Mouse (Mus musculus): ENCODE measurements around the gene Map3k3. TPM values are rescaled to one million over a fixed set of nuclear protein-coding genes. Genes with fewer than 3 reads are reported as not detected.
"Not testable (repeated sequence)": the region's sequence is repeated elsewhere in the genome, so short reads cannot be mapped to it uniquely, and the experiment has no call there.

Gene Map3k3
- total RNA-seq, 2 experiments from 2014 or later, result 55.6 to 55.8 TPM

GRCm38 (mm10) chr11:106193371-106194154 lies 109.2 kb downstream of the Map3k3 start:
- DNase-seq, result peak; percentile 98

- no peak for DNase-seq
Observed at GRCm38 (mm10) chr11:106194155-106194541, 109.7 kb downstream of the Map3k3 start.

GRCm38 (mm10) chr11:106194891-106195290 lies 110.5 kb downstream of the Map3k3 start:
- DNase-seq, result no peak

DNA sequence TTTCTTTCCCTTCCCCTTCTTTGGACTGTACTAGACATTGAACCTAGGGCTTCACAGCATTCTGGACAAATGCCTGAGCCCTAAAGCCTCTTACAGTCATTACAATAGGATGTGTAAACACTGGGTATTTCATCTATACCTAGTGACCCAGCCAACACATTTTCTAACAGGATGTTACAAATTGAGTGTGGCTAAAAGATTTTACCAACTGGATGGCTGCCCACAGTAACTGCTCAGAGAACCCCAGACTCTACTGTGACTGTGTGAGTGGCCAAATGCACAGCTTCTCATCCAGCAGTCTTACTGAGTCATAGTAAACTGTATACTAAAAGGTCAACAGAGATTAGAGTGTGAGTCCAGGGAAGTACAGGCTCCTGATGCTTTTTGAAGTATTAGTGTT lies 110.9 kb downstream of the Map3k3 start:
- DNase-seq, result no peak

DNA sequence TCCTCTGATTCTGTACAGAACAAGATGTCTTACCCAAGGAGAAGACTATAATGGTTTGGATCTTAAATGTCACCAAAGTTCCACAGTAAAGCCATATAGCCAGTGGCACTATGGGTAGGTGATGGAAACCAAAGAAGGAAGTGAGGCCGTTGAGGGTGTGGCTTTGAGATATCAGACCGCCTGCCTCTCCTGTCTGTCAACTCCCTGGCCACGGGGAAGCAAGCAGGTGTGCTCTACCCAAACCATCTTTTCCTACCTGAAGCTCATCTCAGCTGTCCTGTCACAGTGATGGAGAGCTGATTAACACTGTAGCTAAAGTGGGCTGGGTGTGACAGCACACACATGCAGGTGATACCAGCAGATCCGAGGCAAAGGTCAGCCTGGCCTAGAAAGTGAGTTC lies 113.9 kb downstream of the Map3k3 start:
- DNase-seq, result no peak

GRCm38 (mm10) chr11:106199997-106200396 lies 115.6 kb downstream of the Map3k3 start:
- not testable (repeated sequence) for DNase-seq

GRCm38 (mm10) chr11:106200756-106201155 lies 116.3 kb downstream of the Map3k3 start:
- no peak for DNase-seq

DNA sequence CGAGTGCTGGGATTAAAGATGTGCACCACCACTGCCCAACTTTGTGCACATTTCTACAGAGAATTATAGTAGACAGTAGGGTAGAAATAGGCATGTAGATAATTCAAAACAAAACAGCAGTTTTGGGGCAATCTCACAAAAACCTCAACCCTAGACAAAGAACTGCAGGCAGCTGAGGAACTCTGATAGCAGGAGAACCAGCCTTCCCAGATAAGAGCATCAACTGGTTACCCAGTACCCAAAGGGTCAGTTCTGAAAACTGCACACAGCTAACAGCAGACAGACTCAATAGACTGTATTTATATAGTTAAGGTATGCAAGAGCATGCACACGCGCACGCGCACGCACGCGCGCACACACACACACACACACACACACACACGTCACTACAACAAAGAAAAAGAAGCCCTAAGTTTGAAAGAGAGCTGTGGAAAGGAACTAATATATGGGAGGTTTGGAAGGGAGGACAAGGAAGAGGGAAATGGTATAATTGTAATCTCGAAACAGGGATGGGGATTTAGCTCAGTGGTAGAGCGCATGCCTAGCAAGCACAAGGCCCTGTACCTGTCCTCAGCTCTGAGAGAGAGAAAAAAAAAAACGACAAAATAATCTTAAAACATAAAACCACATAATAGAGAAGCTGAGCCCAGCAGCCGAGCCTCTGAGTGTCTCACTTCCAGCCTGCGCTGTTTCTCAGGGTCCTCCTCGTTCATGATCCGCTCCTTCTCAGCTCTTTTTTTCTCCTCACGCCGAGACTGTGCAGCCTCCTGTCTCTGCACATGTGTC lies 117.1 kb downstream of the Map3k3 start:
- no peak for DNase-seq

DNA sequence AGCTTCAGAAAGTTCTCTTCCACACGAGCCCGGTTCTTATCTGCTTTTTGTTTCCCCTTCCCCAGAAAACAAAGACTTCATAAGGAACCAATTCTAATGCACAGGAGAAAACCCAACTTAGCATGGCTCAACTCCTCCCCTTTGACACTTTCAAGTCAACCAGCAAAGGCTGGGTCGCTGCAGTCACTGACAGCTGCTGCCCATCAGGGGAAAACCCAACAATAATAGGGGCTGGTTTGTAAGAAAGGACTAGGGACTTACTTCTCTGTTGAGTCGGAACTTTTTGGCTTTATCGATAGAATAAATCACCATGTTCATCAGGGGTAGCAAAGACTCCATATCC lies 117.7 kb downstream of the Map3k3 start, which contains the start of gene Strada:
TSS of gene Strada (minus strand) at position 46 of the 343 bp plus-strand sequence.
- no peak for DNase-seq

Other genes starting within 250 kb of the Map3k3 start
- 1 to 10 TPM; 6.0 to 6.4 TPM for gene Cyb561, start 131.3 kb upstream of the Map3k3 start, total RNA-seq (2021)
- gene Ace, start 116.7 kb upstream of the Map3k3 start, total RNA-seq (2021), result 10 to 100 TPM; 15.5 to 17.7 TPM
- not detected for gene Ace3, start 89.9 kb upstream of the Map3k3 start, total RNA-seq (2021)
- gene Kcnh6, start 76.5 kb upstream of the Map3k3 start, total RNA-seq (2021), result under 1 TPM; 0.19 to 0.45 TPM
- 10 to 100 TPM; 60.9 to 66.5 TPM for gene Dcaf7, start 47.7 kb upstream of the Map3k3 start, total RNA-seq (2021)
- gene Taco1, start 18.6 kb upstream of the Map3k3 start, total RNA-seq (2021), result 10 to 100 TPM; 41.1 to 41.5 TPM
- not detected for gene Gm10840, start 76.2 kb downstream of the Map3k3 start, total RNA-seq (2021)
- gene Limd2, start 76.2 kb downstream of the Map3k3 start, total RNA-seq (2021), result 10 to 100 TPM; 21.6 to 21.8 TPM
- 10 to 100 TPM; 12.5 to 13.4 TPM for gene Strada, start 117.6 kb downstream of the Map3k3 start, total RNA-seq (2021)
- gene Ccdc47, start 131.7 kb downstream of the Map3k3 start, total RNA-seq (2021), result 10 to 100 TPM; 75.3 to 77.2 TPM
- gene Ddx42, start 132.3 kb downstream of the Map3k3 start, total RNA-seq (2021), result 10 to 100 TPM; 42.8 to 44.2 TPM
- gene Ftsj3, start 171.5 kb downstream of the Map3k3 start, total RNA-seq (2021), result 10 to 100 TPM; 28.4 to 29.8 TPM
- gene Psmc5, start 171.5 kb downstream of the Map3k3 start, total RNA-seq (2021), result 100 to 1,000 TPM; 112 TPM
- 10 to 100 TPM; 20.2 to 20.3 TPM for gene Smarcd2, start 188.4 kb downstream of the Map3k3 start, total RNA-seq (2021)
- not detected for gene Tcam1, start 192.1 kb downstream of the Map3k3 start, total RNA-seq (2021)
- not detected for gene Gh, start 217.3 kb downstream of the Map3k3 start, total RNA-seq (2021)
- gene Cd79b, start 230.1 kb downstream of the Map3k3 start, total RNA-seq (2021), result 1 to 10 TPM; 1.2 to 2.1 TPM